Mouse (Mus musculus) 3134 (cell line): ENCODE data around the gene Trim2.

Experiments
- DNase-seq: peaks from one replicate; pipeline ENCODE4 v3.0.0-alpha.2; 2011; ENCODE audit warnings: low spot score; ENCODE audit not compliant: insufficient read length; ENCODE audit errors: extremely low read depth

The Trim2 gene

GRCm38 (mm10) chr3:84324000-84324399 is 17.3 kb upstream of the Trim2 start:
- peak; percentile 43 for DNase-seq

- peak; percentile 85 for DNase-seq
Measured at GRCm38 (mm10) chr3:84319504-84319903, 12.8 kb upstream of the Trim2 start.

- DNase-seq, result peak; percentile 75
Measured at GRCm38 (mm10) chr3:84318865-84319264, 12.2 kb upstream of the Trim2 start.

- peak; percentile 69 for DNase-seq
Measured at GRCm38 (mm10) chr3:84314651-84315191, 8.0 kb upstream of the Trim2 start.

- DNase-seq, result no peak
Measured at GRCm38 (mm10) chr3:84313801-84314541, 7.3 kb upstream of the Trim2 start.

GRCm38 (mm10) chr3:84313003-84313800 is 6.5 kb upstream of the Trim2 start:
- DNase-seq, result no peak

- DNase-seq, result no peak
Measured at GRCm38 (mm10) chr3:84312326-84312725, 5.6 kb upstream of the Trim2 start.

- DNase-seq, result no peak
Measured at GRCm38 (mm10) chr3:84307516-84307915, 839 bp upstream of the Trim2 start.

- DNase-seq, result no peak
Measured at GRCm38 (mm10) chr3:84305722-84306510, 761 bp downstream of the Trim2 start.

GRCm38 (mm10) chr3:84305010-84305692 is 1.5 kb downstream of the Trim2 start:
- DNase-seq, result no peak

- no peak for DNase-seq
Measured at GRCm38 (mm10) chr3:84304339-84305009, 2.2 kb downstream of the Trim2 start.

- DNase-seq, result no peak
Measured at GRCm38 (mm10) chr3:84303395-84303949, 3.2 kb downstream of the Trim2 start.

- DNase-seq, result no peak
Measured at GRCm38 (mm10) chr3:84302273-84302672, 4.4 kb downstream of the Trim2 start.

- DNase-seq, result no peak
Measured at GRCm38 (mm10) chr3:84301674-84302073, 5.0 kb downstream of the Trim2 start.

GRCm38 (mm10) chr3:84298186-84298585 is 8.5 kb downstream of the Trim2 start:
- no peak for DNase-seq

GRCm38 (mm10) chr3:84296676-84297075 is 10.0 kb downstream of the Trim2 start:
- DNase-seq, result no peak

- DNase-seq, result no peak
Measured at GRCm38 (mm10) chr3:84294734-84295133, 11.9 kb downstream of the Trim2 start.

GRCm38 (mm10) chr3:84293666-84294595 is 12.7 kb downstream of the Trim2 start:
- DNase-seq, result peak; percentile 49
